Mouse (Mus musculus): ENCODE measurements around the gene Wwox. TPM values are rescaled to one million over a fixed set of nuclear protein-coding genes. Genes with fewer than 3 reads are reported as not detected.

Wwox gene
- polyA plus RNA-seq, 1 experiment from 2014 or later, result 13.7 TPM

DNA sequence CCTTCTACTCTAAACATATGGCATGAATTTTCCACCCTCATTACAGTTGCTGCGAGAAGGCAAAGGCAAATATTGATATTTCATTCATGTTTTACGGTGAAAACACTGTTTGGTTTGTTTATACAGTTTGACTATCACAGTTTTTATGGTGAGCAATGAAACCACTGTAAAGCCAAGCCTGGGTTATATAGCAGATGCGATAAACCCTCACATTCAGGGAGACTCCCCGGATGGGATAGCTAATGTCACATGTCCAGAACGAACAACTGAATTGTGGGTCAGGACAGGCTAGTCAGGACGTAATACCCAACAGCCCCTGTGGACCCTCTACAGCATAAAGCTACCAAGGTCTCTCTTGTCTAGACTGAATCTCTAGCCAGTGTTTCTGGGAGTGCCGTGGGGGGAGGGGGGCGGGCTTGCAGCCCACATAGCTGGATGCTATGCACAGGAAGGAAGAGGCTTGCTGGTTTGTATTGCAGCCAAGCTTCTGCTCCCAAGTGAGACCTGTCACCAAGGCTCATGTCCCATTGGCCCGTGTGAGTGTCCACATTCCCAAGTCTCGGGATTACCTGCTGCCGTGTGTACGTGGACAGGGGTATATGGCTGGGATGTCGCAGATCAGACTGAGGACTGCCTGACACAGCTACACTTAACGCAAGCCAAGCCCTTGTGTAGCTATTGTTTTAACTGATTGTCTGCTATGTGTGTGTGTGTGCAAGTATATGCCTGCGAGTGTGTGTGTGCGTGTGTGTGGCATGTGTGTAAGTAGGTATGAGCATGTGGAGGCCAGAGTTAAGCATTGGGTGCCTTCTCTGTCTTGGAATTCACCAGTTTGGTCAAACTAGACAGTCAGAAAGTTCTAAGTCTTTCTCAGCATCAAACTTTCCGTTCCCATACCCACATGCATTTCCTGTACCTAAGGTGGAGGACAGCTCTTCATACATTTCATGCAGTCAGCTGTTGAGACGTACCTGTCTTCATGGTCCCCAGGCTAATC is 66.2 kb downstream of the Wwox start:
- WGBS, result 60% methylated on average over 18 of the region's 18 CpGs
- H3K27ac ChIP-seq (replicated peaks), result peak overlapping the region; percentile 76
- no peak; the same call in 1 of the 2 replicates for ATAC-seq (ENCODE audit: insufficient number of reproducible peaks, low FRiP score, low TSS enrichment, low read depth)
- 0 out of 2 replicates have a peak, but pooled peaks cover 3% of the 10 kb centered on the region for H3K27me3 ChIP-seq
- peaks cover 25% of the 10 kb centered on the region for H3K4me1 ChIP-seq
- H3K36me3 ChIP-seq, result no peaks in the 10 kb centered on the region
- peak overlapping the region; percentile 24 for H3K4me3 ChIP-seq (replicated peaks)
- H3K9me3 ChIP-seq (replicated peaks), result no peaks in the 10 kb centered on the region
- no peak overlapping the region for H3K9ac ChIP-seq
- H3K4me2 ChIP-seq (replicated peaks), result peak overlapping the region; percentile 48

DNA sequence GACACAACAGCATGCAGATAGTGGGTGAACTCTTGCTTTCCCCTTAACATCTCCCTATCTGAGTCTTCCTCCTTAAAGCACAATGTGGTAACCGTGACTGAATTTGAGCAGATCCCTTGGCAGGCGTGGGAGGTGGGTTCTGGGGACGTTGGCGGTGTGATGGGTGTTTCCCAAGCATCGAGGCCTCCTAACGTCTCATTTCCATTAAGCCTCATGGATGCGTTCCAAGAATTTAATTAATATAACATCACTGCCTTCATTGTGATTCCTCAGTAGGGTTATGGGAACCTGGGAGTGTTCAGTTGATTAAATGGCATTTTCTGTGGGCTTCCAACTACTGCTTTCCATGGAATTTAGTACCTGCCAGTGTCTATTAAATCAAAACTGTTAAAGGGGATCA is 67.9 kb downstream of the Wwox start:
- Histone ChIP-seq H3K4me1 (peaks cover 25% of the 10 kb centered on the region), H3K9ac (no peak overlapping the region), H3K27ac (replicated peaks) (no peak overlapping the region), H3K36me3 (no peaks in the 10 kb centered on the region), H3K4me3 (replicated peaks) (no peak overlapping the region), H3K27me3 (0 out of 2 replicates have a peak, but pooled peaks cover 3% of the 10 kb centered on the region), H3K9me3 (replicated peaks) (no peaks in the 10 kb centered on the region), H3K4me2 (replicated peaks) (no peak overlapping the region)
- 54% methylated on average over 7 of the region's 7 CpGs for WGBS
- no peak for ATAC-seq (ENCODE audit: insufficient number of reproducible peaks, low FRiP score, low TSS enrichment, low read depth)

DNA sequence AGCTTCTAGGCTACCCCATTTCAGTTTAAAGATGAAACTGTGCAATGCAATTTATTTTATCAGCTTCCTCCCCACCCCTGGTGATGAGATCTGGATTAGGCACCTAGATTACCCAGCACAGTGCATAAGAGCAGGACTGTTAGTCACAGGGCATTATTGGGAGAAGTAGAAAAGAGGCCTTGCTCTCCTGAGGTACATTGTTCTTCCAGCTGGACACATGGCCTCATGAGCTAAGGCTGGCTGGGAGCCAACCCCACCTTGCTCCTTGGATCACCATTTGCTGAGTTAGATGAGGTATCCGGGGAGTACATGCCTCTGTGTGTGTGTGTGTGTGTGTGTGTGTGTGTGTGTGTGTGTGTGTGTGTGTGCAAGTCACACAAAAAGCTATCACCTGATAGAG is 70.8 kb downstream of the Wwox start:
- H3K36me3 ChIP-seq, result no peaks in the 10 kb centered on the region
- H3K9me3 ChIP-seq (replicated peaks), result no peaks in the 10 kb centered on the region
- H3K27me3 ChIP-seq, result 0 out of 2 replicates have a peak, but pooled peaks cover 3% of the 10 kb centered on the region
- no peak overlapping the region for H3K9ac ChIP-seq
- H3K27ac ChIP-seq (replicated peaks), result no peak overlapping the region
- peaks cover 11% of the 10 kb centered on the region for H3K4me1 ChIP-seq
- no peak overlapping the region for H3K4me2 ChIP-seq (replicated peaks)
- WGBS, result 67% methylated on average over 1 of the region's 1 CpGs
- no peak overlapping the region for H3K4me3 ChIP-seq (replicated peaks)
- no peak for ATAC-seq (ENCODE audit: insufficient number of reproducible peaks, low FRiP score, low TSS enrichment, low read depth)

DNA sequence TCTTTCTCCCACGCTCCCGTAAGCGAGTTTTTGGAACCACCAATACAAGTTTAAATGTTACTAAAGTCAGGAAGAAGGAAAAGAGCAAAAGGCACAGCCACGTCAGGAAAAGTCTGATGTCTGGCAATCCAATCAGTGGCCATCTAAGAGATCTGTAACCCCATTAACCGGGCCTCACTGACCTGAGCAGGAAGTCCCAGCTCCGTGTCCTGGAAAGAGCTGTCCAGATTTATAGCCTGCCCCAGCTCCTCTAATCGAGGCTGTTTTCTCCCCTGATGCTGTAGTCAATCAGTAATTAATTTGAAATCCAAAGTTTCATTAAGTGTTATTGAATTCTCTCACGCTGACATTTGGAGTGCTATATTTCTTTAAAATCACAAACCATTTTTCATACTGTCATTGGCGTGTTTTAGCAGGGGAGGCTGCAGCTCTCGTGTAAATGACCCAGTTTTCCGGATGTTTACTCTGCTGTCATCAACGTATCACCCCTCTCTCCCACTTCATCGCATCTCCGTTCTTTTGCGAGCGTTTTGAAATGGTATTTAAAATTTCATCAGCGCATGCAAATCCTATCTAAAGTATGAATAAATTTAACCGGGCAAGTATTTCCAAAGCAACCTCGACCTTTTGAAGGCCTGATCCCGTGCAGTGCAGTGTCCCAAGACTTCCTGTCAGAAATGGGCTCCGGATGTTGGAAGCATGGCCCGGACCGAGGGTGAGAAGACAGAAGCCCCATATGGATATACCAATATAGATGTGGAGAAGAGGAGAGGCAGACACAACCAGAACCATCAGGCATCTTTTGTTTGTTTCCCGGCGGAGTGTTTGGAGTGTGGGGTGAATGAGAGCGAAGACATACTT is 72.8 kb downstream of the Wwox start:
- Histone ChIP-seq H3K27ac (replicated peaks) (no peak overlapping the region), H3K27me3 (0 out of 2 replicates have a peak, but pooled peaks cover 3% of the 10 kb centered on the region), H3K4me3 (replicated peaks) (no peak overlapping the region), H3K4me2 (replicated peaks) (no peak overlapping the region), H3K9ac (no peak overlapping the region), H3K9me3 (replicated peaks) (no peaks in the 10 kb centered on the region), H3K36me3 (no peaks in the 10 kb centered on the region), H3K4me1 (no peaks in the 10 kb centered on the region)
- no peak for ATAC-seq (ENCODE audit: insufficient number of reproducible peaks, low FRiP score, low TSS enrichment, low read depth)
- 81% methylated on average over 26 of the region's 26 CpGs for WGBS

DNA sequence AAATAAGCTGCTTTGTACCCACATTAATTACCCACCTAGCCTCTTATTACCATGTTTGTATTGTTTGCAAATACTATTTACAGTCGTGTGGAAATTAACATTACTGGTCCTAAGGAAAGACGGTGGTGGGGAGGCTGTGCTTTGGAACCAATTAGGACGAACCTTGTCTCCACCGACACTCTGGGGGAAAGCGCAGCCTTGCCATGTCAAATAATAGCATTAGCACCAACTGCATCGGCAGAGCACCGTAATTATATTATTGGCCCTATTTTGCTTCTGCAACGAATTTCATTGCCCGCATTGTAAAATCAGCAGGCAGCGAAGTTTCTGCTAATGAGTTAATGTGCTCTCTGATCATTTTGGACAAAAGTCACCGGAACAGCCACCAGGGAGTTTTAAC is 75.2 kb downstream of the Wwox start:
- H3K36me3 ChIP-seq, result no peaks in the 10 kb centered on the region
- no peak overlapping the region for H3K4me2 ChIP-seq (replicated peaks)
- no peak overlapping the region for H3K4me3 ChIP-seq (replicated peaks)
- no peak overlapping the region for H3K27ac ChIP-seq (replicated peaks)
- WGBS, result 54% methylated on average over 11 of the region's 11 CpGs
- no peaks in the 10 kb centered on the region for H3K27me3 ChIP-seq
- H3K9me3 ChIP-seq (replicated peaks), result no peaks in the 10 kb centered on the region
- no peak for ATAC-seq (ENCODE audit: insufficient number of reproducible peaks, low FRiP score, low TSS enrichment, low read depth)
- no peaks in the 10 kb centered on the region for H3K4me1 ChIP-seq
- H3K9ac ChIP-seq, result no peak overlapping the region

DNA sequence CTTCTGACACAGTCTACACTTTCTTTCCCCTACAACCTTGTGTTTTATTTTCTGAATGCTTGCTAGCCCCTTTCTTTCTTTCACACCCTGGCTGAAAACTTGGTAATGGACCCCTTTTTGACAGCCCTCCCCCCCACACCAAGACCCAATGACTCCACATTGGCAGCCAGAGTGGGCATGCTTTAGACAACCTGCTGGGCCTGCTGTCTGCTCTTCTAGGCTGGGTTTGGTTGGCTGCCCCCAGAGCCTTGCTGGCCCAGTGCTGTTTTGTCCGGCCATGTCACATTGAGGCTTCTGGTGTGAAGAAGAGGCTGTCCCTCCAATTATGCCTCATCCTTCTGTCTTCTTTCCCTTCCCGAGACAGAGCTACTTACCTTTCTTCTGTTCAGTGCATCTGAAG is 83.6 kb downstream of the Wwox start:
- Histone ChIP-seq H3K4me3 (replicated peaks) (no peak overlapping the region), H3K27me3 (no peaks in the 10 kb centered on the region), H3K36me3 (no peaks in the 10 kb centered on the region), H3K4me2 (replicated peaks) (no peak overlapping the region), H3K9me3 (replicated peaks) (no peaks in the 10 kb centered on the region), H3K27ac (replicated peaks) (no peak overlapping the region), H3K4me1 (peaks cover 4% of the 10 kb centered on the region; the same call in 1 of the 2 replicates), H3K9ac (no peak overlapping the region)
- WGBS, result 89% methylated on average over 2 of the region's 2 CpGs
- no peak for ATAC-seq (ENCODE audit: insufficient number of reproducible peaks, low FRiP score, low TSS enrichment, low read depth)

DNA sequence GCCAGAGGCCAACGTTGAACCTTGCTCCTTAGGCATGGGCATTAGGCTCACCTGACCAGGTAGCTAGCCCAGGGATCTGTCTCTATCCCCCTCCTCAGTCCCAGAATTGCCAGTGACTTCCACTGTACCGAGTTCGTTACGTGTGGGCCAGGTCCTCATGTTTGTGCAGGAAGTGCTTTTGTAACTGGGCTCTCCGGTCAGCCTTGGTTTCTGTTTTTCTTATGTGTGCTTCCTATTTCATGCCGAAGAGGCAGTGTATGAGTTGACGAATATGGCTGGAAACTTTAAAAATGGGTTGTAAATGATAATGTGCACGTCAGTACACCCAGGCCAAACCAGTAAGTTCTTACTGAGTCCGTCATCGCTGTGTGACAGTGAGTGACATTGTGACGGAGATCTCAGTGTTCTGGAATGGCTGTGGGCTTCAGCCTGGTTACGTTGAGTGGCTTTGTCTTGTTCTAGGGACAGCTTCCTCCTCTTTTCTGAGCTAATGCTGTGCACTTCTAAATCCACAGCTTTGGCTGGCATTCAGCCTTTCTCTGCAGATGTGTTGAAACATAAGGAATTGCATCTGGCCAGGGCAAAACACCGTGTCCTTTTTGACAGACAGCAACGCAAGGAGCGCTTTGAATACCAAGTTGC is 87.3 kb downstream of the Wwox start:
- no peaks in the 10 kb centered on the region for H3K9me3 ChIP-seq (replicated peaks)
- H3K27ac ChIP-seq (replicated peaks), result no peak overlapping the region
- 78% methylated on average over 15 of the region's 15 CpGs for WGBS
- ATAC-seq (ENCODE audit: insufficient number of reproducible peaks, low FRiP score, low TSS enrichment, low read depth), result no peak
- no peak overlapping the region for H3K9ac ChIP-seq
- H3K4me2 ChIP-seq (replicated peaks), result no peak overlapping the region
- H3K4me1 ChIP-seq, result peaks cover 4% of the 10 kb centered on the region; the same call in 1 of the 2 replicates
- H3K36me3 ChIP-seq, result no peaks in the 10 kb centered on the region
- no peak overlapping the region for H3K4me3 ChIP-seq (replicated peaks)
- 0 out of 2 replicates have a peak, but pooled peaks cover 5% of the 10 kb centered on the region for H3K27me3 ChIP-seq

DNA sequence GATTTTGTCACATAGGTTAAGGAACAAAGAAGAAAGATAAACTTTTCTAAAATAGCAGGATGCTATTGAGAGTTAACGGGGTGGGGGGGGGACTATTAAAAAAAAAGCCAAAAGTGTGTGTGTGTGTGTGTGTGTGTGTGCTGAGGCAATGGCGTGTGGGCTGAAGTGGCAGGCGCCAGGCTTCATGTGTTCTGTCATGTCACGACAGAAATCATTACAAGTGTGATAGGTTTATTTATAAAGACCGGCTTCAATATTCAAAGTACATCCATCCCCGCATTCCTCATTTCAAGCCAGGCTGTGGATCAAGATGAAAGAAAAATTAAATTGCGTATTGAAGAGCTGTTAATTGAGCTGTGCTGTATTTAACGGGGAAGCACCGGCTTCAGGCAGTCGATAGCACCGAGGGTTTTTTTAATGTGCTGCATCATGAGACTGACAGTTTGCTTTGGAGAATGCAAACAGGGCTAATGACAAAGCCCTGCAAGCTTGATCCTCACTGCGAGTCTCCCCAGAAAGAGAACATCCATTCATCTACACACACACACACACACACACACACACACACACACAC is 88.3 kb downstream of the Wwox start:
- Histone ChIP-seq H3K36me3 (no peaks in the 10 kb centered on the region), H3K9ac (no peak overlapping the region), H3K27me3 (0 out of 2 replicates have a peak, but pooled peaks cover 5% of the 10 kb centered on the region), H3K27ac (replicated peaks) (no peak overlapping the region), H3K4me1 (peaks cover 4% of the 10 kb centered on the region; the same call in 1 of the 2 replicates), H3K4me3 (replicated peaks) (no peak overlapping the region), H3K4me2 (replicated peaks) (no peak overlapping the region), H3K9me3 (replicated peaks) (no peaks in the 10 kb centered on the region)
- ATAC-seq (ENCODE audit: insufficient number of reproducible peaks, low FRiP score, low TSS enrichment, low read depth), result no peak
- WGBS, result 63% methylated on average over 12 of the region's 12 CpGs

DNA sequence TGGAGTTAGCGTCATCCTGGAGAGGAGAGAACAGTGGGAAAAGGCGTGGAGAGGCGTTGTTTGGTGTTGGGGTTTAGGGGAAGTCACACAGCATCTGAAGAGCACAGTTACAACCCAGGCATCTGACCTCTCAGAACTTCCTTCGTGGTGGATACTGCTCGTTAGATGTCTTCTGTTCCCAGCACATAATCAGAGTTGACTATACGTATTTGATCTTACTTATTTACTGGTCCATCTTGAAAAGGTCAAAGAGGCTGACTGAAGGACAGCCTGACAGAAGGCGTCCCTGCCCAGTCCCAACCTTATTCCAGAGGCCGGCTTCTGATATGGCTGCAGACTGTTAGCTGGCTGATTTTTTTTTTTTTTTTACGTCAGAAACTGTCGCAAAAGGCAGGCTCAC is 90.1 kb downstream of the Wwox start:
- H3K9ac ChIP-seq, result no peak overlapping the region
- ATAC-seq (ENCODE audit: insufficient number of reproducible peaks, low FRiP score, low TSS enrichment, low read depth), result no peak
- no peak overlapping the region for H3K4me2 ChIP-seq (replicated peaks)
- no peaks in the 10 kb centered on the region for H3K9me3 ChIP-seq (replicated peaks)
- no peaks in the 10 kb centered on the region for H3K36me3 ChIP-seq
- WGBS, result 85% methylated on average over 10 of the region's 10 CpGs
- H3K4me3 ChIP-seq (replicated peaks), result no peak overlapping the region
- H3K27ac ChIP-seq (replicated peaks), result no peak overlapping the region
- H3K27me3 ChIP-seq, result 0 out of 2 replicates have a peak, but pooled peaks cover 5% of the 10 kb centered on the region
- H3K4me1 ChIP-seq, result peaks cover 4% of the 10 kb centered on the region; the same call in 1 of the 2 replicates

DNA sequence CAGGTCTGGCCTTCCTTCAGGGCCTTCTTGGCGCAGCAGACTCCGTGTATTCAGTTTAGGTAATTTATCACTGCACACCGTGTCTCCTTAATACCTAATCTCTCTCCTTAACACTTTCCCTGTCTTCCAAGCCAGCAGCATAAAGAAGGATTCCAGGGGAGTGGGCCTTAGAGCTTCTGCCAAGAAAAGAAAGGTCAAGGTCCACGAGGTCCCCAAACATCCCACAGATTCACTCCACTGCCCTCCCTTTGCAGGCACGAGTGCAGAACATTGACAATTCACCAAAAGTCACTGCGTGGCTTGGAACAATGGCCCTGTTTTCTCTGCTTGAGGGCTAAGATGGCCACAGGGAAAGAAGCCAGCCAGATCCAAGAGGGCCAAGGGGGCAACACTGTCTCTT is 96.7 kb downstream of the Wwox start:
- Histone ChIP-seq H3K27me3 (peaks cover 13% of the 10 kb centered on the region; the same call in 1 of the 2 replicates), H3K9me3 (replicated peaks) (no peaks in the 10 kb centered on the region), H3K4me3 (replicated peaks) (no peak overlapping the region), H3K36me3 (no peaks in the 10 kb centered on the region), H3K4me2 (replicated peaks) (no peak overlapping the region), H3K9ac (no peak overlapping the region), H3K27ac (replicated peaks) (no peak overlapping the region), H3K4me1 (no peaks in the 10 kb centered on the region)
- WGBS, result 50% methylated on average over 6 of the region's 6 CpGs
- no peak for ATAC-seq (ENCODE audit: insufficient number of reproducible peaks, low FRiP score, low TSS enrichment, low read depth)

Measured in embryonic facial prominence, embryonic 15.5 days (tissue).